Mouse (Mus musculus) liver, embryonic 14.5 days (tissue): ENCODE measurements around the gene Mboat2.

Source experiments
- CTCF ChIP-seq: IDR thresholded peaks from 2 replicates; pipeline ENCODE4 v1.5.1; 2016; ENCODE audit warnings: antibody characterized with exemption, low read depth, control low read depth
- EP300 ChIP-seq: IDR thresholded peaks from 2 replicates; pipeline ENCODE4 v1.6.1; 2016; ENCODE audit warnings: antibody characterized with exemption, low read depth

- no peak for TF ChIP-seq CTCF
- TF ChIP-seq EP300: no peak
These were observed 46.6 kb downstream of the Mboat2 start for GRCm38 (mm10) chr12:24877231-24877630.
